Mouse (Mus musculus): ENCODE results near the gene Prmt9. TPM values are rescaled to one million over a fixed set of nuclear protein-coding genes. Genes with fewer than 3 reads are reported as not detected.

Prmt9 gene
- polyA plus RNA-seq (2012; rRNA removed), result 21.9 and 22.6 TPM in 2 replicates

GRCm38 (mm10) chr8:77549121-77549706, at the start of gene Prmt9:
Gene Prmt9, plus strand, starts transcription at chr8:77549397.

GRCm38 (mm10) chr8:77517301-77518200, 31.6 kb upstream of the Prmt9 start, which contains the start of gene Arhgap10:
Gene Arhgap10, minus strand, starts transcription at chr8:77517953.

GRCm38 (mm10) chr8:77610374-77610969, 61.3 kb downstream of the Prmt9 start, which contains the start of gene Tmem184c:
Gene Tmem184c, minus strand, starts transcription at chr8:77610698.

Other genes with a start within 250 kb of the Prmt9 start
- gene Arhgap10, start 31.4 kb upstream of the Prmt9 start, polyA plus RNA-seq (2012; rRNA removed), result 4.3 and 7.1 TPM in 2 replicates
- gene Tmem184c, start 61.3 kb downstream of the Prmt9 start, polyA plus RNA-seq (2012; rRNA removed), result 47.7 and 54.7 TPM in 2 replicates
- gene Ednra, start 175.1 kb downstream of the Prmt9 start, polyA plus RNA-seq (2012; rRNA removed), result 8.4 and 17.6 TPM in 2 replicates